Mouse (Mus musculus): ENCODE measurements around the gene Wnk2.
A peak's percentile ranks its signal among the peaks of the same experiment; 100 is the strongest.

The Wnk2 gene

DNA sequence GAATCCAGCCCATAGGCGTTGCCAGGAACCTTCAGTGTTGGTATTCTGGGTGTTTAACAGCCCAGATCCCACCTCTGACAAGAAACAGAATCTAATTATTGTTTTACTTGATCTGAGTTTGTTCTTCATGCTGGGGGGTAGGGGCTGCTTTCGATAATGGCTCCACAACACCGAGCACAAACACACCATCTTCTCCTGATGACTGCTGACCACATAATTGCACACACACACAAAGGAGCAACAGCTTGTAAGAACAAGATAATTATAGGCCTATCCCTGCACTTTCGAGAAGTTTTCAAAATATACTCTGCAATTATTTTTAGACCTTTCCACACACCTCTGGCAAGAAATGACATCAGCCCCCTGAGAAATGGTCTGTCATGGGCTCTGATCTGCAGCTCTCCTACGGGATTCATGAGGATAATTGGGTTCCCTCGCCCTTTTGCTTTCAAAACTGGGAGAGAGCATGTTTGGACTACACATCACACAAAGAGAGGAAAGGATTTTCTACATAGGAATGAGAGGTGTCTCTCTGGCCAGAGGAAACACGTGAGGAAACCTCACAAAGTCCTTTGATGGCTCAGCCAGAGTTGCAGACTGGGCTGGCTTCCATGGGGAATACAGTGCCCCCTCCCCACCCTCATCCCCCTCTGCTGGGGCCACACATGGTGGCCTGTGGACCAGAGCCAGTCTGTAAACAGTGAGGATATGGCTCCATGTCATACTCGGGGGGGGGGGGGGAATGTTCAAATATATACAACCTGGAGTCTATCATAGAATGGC is 118.9 kb downstream of the Wnk2 start:
- no peak for DNase-seq

DNA sequence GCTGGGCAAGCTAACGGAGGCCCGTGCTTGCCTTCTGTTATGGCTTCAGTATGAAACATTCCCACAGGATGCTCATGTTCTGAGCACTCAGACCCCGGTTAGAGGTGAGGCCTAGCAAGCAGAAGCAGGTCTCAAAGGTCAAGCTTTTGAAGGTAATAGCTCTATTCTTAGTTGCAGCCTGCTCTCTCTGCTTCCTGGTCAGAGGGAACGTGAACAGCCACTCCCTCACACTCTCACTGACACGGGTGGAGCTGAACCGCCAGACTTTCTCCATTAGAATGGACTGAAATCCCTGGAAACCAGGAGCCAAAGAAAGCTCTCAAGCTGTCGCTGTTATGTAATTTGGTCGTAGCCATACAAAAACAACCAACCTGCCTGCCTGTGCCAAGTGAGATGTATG is 120.8 kb downstream of the Wnk2 start:
- no peak for DNase-seq

DNA sequence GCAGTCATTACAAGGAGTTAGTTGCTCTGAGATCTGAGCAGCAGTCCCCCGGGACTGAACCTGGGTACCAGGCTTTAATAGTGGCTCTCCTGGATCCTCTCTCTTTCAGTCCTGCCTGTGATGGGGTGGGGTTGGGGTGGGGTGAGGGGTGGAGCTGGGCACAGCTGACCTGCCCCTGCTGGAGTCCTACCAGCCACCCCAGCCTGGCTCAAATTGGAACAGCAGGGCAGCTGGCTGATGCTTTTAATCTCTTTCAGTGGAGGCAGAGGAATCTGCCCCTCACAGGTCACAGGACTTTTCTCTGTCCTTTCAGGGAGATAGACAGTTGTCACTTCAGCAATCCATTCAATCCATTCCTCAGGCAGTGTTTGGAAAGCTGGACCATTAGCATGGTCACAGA is 122.3 kb downstream of the Wnk2 start:
- no peak for DNase-seq

DNA sequence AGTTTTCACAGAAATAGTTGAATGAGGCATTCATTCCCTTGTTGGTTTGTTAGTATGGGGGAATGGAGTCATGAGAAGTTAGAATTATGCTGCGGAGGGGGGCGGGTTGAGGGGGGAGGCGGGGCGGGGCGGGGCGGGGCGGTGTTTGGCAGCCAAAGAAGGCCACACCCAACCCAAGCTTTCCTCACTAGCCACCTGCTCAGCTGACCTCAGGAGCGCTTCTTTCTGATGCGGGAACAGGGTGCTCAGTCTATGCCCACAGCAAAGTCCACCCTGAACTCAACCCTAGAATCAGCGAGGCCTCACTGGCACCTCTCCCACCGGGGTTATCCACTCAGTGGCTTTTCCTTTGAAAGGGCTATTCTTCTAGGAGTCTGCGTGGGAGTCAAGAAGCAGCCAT is 123.1 kb downstream of the Wnk2 start:
- no peak for DNase-seq

DNA sequence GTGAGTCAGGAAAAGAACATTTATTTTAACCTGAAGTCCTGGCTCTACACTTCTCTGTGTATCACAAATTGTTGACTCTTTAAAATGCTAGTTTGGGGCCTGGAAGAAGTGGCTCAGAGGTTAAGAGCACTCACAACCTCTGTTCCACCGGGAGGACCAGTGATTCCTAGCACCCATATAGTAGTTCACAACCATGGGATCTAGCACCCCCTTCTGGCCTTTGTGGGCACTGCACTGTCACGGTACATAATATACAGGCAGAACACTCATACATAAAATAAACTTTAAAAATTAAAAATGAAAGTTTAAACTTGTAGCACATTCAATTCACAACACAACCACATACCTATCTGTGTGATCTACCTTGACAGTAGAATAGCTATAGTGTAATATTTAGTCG is 126.1 kb downstream of the Wnk2 start:
- no peak for DNase-seq

DNA sequence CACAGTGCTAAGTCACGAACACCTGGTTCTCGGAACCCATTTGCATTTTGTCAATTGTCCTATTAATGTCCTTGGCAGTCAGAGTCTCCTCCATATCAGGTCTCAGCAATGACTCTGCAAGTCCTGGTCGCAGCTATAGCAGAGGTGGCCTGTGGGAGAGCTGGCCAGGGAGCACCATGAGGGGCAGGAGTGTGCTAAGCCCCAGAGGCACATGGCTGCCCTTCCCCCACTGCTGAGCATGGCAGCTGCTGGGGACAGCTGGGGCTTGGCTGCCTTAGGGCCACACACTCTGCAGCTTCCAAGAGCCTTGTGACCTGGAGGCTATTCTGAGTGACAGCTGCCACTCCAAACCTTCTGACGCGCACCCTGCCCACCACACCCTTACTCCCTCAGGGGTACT is 127.7 kb downstream of the Wnk2 start:
- no peak for DNase-seq

DNA sequence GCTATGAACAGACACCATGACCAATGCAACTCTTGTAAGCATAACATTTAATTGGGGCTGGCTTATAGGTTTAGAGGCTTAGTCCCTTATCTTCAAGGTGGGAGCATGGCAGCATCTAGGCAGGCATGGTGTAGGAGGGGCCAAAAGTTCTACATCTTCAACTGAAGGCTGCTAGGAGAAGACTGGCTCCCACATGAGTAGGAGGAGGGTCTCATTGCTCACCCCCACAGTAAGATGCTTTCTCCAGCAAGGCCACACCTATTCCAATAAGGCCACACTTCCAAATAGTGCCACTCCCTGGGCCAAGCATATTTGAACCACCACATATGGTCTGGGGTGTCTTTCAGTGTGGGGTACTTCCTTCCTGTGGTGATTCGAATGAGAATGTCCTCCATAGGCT is 130.4 kb downstream of the Wnk2 start:
- no peak for DNase-seq

DNA sequence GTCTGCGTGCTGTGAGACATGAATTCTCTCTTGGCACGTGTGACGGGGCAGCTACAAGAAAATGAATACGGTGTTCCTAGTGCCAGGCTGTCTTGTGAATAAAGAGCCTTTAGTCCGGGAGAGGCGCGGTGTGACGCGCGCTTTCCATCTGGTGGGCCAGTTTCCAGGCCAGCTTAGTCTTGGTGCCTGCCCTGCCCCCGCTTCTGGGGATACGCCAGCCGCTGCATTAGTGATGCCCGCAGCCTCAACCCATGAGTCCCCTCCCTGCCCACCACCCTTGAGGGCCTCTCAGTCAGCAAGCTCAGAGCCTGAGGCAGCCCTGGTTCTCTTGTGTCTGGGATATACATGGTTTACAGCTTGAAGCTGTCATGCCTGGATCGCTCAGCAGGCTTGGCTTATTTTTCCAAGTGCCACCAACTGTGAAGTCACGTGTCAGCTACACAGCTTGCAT is 131.5 kb downstream of the Wnk2 start:
- peak; percentile 90 for DNase-seq

DNA sequence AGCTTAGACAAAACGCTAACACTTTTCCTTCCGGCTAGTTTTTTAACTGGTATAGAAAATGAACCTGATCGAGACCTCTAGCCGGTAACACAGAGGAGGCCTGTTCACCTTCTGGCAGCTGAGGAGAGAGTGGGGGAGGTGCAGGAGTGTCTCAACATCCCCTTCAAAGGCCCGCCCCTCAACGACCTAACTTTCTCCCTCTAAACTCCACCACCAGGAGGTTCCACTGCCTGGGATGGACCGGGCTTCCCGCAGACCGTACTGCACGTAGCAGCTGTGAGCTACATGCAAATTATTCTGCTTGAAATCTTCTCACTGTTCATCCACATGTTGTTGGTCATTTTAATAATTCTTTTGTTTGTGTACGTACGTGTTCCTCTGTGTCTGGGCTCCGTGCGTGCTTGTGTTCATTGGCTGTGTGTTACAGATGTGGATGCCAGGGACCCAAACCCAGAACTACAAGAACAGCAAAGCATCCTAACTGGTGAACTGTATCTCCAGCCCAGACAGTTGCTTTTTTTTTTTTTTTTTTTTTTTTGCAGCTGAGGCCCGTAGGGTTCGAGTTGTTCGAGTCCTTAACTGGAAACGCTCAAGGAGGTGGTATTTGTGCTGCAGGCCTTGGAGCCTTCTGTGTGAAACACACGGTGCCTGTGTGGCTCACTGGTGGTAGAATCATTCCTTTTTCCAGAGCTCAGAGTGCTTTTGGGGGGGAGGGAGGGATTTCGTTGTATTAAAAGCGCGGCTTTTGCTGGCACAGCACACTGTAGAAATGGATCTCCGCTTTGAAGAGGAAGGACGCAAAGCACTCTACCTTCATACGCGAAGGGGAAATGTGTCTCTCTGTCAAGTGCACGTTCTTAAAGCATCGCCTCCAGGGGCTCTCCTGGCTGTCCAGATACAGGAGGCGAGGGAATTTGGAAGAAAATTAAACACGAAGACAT is 132.2 kb downstream of the Wnk2 start:
- DNase-seq, result no peak

DNA sequence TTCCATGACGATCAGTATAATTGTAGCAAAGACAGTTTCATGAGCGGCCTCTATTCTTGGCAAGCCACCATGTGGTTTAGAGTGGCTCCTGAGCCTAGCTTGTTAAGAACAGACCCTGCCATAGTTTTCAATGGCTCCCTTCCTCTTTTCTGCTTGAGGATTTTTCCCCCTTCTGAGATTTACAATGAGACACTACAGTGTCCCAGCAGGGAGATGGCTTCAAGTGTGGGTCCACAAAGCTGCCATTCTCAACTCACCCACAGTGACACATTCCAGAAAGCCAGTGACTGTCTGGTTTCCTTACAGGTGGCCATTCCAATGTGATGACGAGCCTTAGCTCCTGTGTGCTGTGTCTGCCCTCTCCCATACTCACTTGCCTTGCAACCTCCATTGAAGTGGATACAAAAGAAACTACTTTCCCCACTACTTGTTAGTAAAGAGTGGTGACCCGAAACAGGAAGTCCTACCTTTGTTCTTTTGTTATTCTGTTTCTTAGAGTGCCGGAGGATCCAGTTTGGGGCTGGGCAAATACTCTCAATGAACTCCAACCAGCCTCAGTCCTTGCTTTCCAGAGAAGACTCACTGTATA is 134.5 kb downstream of the Wnk2 start:
- no peak for DNase-seq

DNA sequence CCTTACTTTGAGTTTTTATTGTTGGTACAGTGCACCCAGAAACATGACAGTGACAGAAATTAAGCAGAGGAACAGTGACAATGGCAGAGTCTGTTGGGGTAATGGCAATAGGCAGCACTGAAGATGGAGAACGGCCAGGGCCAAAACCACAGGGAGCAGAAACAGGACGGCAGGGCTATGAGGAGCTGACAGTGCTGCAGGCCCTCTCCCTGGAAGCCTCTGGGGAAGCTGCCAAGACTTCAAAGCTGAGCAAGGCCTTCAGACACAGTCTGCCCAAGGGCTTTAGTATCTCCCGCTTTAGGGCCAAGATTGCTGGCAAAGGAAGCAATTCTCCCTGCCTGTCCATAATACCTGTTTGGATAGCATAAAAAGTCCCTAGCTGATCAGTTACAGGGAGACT is 146.1 kb downstream of the Wnk2 start:
- DNase-seq, result peak; percentile 23

DNA sequence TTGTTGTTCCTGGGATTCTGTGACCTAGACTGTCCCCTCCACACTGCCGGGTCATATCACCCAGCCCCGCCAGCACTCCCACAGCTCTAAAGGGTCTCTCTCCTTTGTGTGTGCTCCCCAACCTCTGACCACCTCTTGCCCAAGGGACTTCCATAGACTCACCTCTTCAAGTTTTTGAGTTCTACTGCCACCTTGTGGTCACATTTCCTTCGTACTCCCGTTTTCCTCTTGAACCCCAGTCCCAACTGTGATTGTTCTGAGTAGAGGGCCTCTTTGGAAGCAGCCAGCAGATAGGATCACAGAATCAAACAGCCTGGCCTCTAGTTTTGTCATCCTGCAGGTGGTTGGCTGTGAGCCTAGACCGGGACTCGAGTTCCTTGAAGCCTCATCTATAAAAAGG is 149.2 kb downstream of the Wnk2 start:
- peak; percentile 68 for DNase-seq

DNA sequence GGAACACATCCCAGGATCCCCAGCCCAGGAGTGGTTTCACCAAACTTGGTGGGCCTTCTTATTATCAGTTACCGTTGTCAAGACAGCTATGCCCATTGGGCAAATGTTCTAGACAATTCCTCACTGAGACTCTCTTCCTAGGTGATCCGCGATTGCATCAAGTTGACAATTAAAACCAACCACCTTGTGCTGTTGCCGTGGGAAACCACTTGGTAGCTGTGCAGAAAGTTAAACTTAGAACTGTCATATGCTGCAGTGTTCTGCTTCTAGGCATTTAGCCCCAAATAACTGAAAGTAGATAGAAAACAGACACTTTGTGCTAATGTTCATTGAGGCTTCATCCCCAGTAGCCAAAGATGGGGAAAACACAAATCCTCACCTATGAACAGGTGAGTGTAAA is 151.1 kb downstream of the Wnk2 start:
- no peak for DNase-seq

DNA sequence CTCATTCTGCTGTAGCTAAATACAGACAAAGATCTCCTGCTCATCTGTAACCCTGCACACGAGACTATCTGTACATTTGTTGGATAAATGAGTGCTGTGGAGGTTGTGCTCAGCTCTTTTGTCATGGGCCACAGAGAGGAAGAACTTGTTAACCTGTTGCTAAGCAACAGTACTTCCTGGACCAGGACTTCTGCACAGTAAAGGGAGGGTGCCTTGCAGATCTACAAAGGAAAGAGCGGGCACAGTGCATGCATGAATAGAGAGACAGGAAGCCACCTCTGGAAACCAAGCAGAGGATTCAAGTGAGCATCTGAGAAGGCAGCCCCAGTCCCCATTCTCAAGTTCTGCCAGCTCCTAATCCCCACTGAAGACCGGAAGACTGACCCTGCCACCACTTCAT is 152.9 kb downstream of the Wnk2 start:
- no peak for DNase-seq

DNA sequence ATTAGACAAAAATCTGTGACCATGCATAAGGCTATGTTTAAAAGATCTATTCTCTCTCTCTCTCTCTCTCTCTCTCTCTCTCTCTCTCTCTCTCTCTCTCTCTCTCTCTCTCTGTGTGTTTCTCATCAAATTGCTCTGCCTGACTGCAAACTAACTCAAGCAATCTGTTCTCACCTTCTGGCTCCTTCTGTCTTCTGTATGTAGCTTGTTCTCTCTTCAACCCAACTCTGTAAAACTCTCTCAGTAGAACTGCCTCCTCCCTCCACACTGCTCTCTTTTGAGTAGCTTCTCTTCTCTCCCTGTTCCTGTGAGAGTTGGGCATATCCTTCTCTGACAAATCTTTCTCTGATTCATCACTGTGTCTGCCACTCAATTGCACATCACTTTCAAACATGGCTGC is 154.9 kb downstream of the Wnk2 start:
- no peak for DNase-seq

DNA sequence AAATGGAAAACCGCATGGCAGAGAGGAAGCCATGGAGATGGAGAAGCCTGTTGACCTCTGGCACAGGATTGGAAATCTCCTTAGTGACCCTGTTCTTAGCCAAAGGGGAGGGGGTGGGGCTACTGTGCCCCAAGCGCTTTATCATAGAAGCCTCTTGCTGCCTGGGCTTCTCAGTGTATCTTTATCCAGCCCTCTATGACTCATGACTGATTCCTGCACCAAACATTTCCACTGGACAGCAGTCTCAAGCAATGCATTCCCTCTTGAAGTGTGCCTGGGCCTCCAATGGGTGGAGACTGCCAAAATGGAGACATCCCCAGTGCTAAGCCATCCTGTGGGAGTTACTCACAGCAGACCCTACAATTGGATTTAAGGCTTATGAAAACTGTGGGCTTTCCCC is 157.7 kb downstream of the Wnk2 start:
- DNase-seq, result no peak
